ENCODE assay signal across 11 mouse cellular contexts in genomic region chr15:79333409-79333808, GRCm38 (mm10). TPM values are rescaled to one million over a fixed set of nuclear protein-coding genes. Genes with fewer than 3 reads are reported as not detected.
DNase-seq lines count a peak whose midpoint lies in the region; ATAC-seq and TF ChIP-seq lines count a peak whose summit lies in the region.
"Had no signal": no experiment of that assay in that cellular context is flagged by ENCODE, and none has a peak within 500 bp of the region (broad histone marks: within the 10 kb centered on the region; RNA-seq: fewer than 3 reads in every experiment).

No protein-coding gene starts in this region.

- no peak overlapping the region for H3K4me2 ChIP-seq in hindbrain, postnatal 0 days (ENCODE audit: low read depth, low read length)

- H3K36me3 ChIP-seq in small intestine, adult 2 months (ENCODE audit: control insufficient read depth, insufficient read depth, low read length): no peaks in the 10 kb centered on the region
- no peaks in the 10 kb centered on the region for H3K36me3 ChIP-seq in hindbrain, postnatal 0 days (ENCODE audit: insufficient read depth, low read length)

- TF ChIP-seq POLR2A in small intestine, adult 2 months (IDR thresholded peaks at IDR 0.05; ENCODE audit: low read depth, low read length): no peak

- DNase-seq in adrenal gland, adult (ENCODE audit: inconsistent age in 2 of 2, low spot score in 1 of 2): peak; percentile 68 to 79
- no peak for DNase-seq in adrenal gland, postnatal 4 days (ENCODE audit: low spot score in 2 of 2)
- peak; percentile 39 to 62 for DNase-seq in kidney, postnatal 36 days
- DNase-seq in kidney, postnatal 4 days: no peak
- DNase-seq in liver: peak; percentile 73
- DNase-seq in embryo, embryonic 10 days (ENCODE audit: low spot score): no peak
- DNase-seq in hindbrain, postnatal 0 days (ENCODE audit: low spot score): no peak
- DNase-seq: cerebellum, postnatal 10 days; gastrocnemius, adult 2 months; layer of hippocampus, adult 9-11 months had no signal

- 9% methylated on average over 4 of the region's 4 CpGs for WGBS in small intestine, adult 2 months
- WGBS in hindbrain, postnatal 0 days: 83% methylated on average over 4 of the region's 4 CpGs

- H3K27ac ChIP-seq in small intestine, adult 2 months (ENCODE audit: insufficient read depth, low read depth, low read length): 0 out of 2 replicates have a peak overlapping the region, but pooled peaks have one; percentile 36
- no peak overlapping the region for H3K27ac ChIP-seq in hindbrain, postnatal 0 days
- H3K27ac ChIP-seq: gastrocnemius, adult 2 months had no signal

- no peak overlapping the region for H3K4me3 ChIP-seq in small intestine, adult 2 months (ENCODE audit: low read depth, low read length)
- H3K4me3 ChIP-seq in hindbrain, postnatal 0 days (ENCODE audit: low read length): no peak overlapping the region
- H3K4me3 ChIP-seq: gastrocnemius, adult 2 months had no signal

- H3K9ac ChIP-seq in hindbrain, postnatal 0 days (replicated peaks; ENCODE audit: low read length): no peak overlapping the region

- no peaks in the 10 kb centered on the region for H3K9me3 ChIP-seq in hindbrain, postnatal 0 days (ENCODE audit: low read length)

- no peaks in the 10 kb centered on the region for H3K27me3 ChIP-seq in small intestine, adult 2 months (ENCODE audit: control insufficient read depth, insufficient read depth, low read length)
- H3K27me3 ChIP-seq in hindbrain, postnatal 0 days (ENCODE audit: insufficient read depth, low read length): no peaks in the 10 kb centered on the region

- no peak for ATAC-seq in hindbrain, postnatal 0 days

- TF ChIP-seq CTCF in small intestine, adult 2 months (IDR thresholded peaks at IDR 0.05; ENCODE audit: extremely low read depth, insufficient read length, insufficient replicate concordance, low read depth, low read length): no peak
- no peak for TF ChIP-seq CTCF in hindbrain, postnatal 0 days (IDR thresholded peaks at IDR 0.05; ENCODE audit: low read depth)

- peaks cover 8% of the 10 kb centered on the region; the same call in 1 of the 2 replicates for H3K4me1 ChIP-seq in small intestine, adult 2 months (ENCODE audit: control insufficient read depth, insufficient read depth, insufficient read length, low read length)
- no peaks in the 10 kb centered on the region for H3K4me1 ChIP-seq in hindbrain, postnatal 0 days (ENCODE audit: insufficient read depth, low read length)

RNA-seq across cellular contexts. Expression of gene Pla2g6, which starts 5.2 kb away (rescaled TPM):
- total RNA-seq in adrenal gland, postnatal 4 days (2021): 10 to 100 TPM; 25.3 to 28.2 TPM
- polyA plus RNA-seq in small intestine, adult 2 months (2012; rRNA removed): 24.1 and 40.2 TPM in 2 replicates
- 24.3 and 28.8 TPM in 2 replicates for total RNA-seq in hindbrain, postnatal 0 days (2014; rRNA removed)
- polyA plus RNA-seq in hindbrain, postnatal 0 days (2015; fragmentation: Nextera tagmentation; extraction: Ambion mirVana): 15.2 and 15.7 TPM in 2 replicates

RNA-seq across cellular contexts. Expression of gene Maff, which starts 13.0 kb away (rescaled TPM):
- 1 to 10 TPM; 3.2 to 4.6 TPM for total RNA-seq in adrenal gland, postnatal 4 days (2021)
- polyA plus RNA-seq in small intestine, adult 2 months (2012; rRNA removed): 9.4 and 28.5 TPM in 2 replicates
- 4.0 and 5.4 TPM in 2 replicates for total RNA-seq in hindbrain, postnatal 0 days (2014; rRNA removed)
- 1.7 and 2.0 TPM in 2 replicates for polyA plus RNA-seq in hindbrain, postnatal 0 days (2015; fragmentation: Nextera tagmentation; extraction: Ambion mirVana)

RNA-seq across cellular contexts. Expression of gene Baiap2l2, which starts 48.1 kb away (rescaled TPM):
- 1 to 10 TPM; 2.3 to 5.5 TPM for total RNA-seq in adrenal gland, postnatal 4 days (2021)
- polyA plus RNA-seq in small intestine, adult 2 months (2012; rRNA removed): 139 and 542 TPM in 2 replicates
- total RNA-seq in hindbrain, postnatal 0 days (2014; rRNA removed): 1.7 and 2.3 TPM in 2 replicates
- polyA plus RNA-seq in hindbrain, postnatal 0 days (2015; fragmentation: Nextera tagmentation; extraction: Ambion mirVana): 6.5 and 6.8 TPM in 2 replicates

Comparison
In these comparisons a context has a peak if more than half of its experiments do, and no peak if none do; other contexts are left out.
1. DNase-seq: peak in adrenal gland, adult (2 of 2), kidney, postnatal 36 days (2 of 2) and liver (single experiment); none in adrenal gland, postnatal 4 days (0 of 2), kidney, postnatal 4 days (0 of 2), embryo, embryonic 10 days (single experiment) and hindbrain, postnatal 0 days (single experiment).